Mouse (Mus musculus): ENCODE measurements around the gene Qrsl1. TPM values are rescaled to one million over a fixed set of nuclear protein-coding genes. Genes with fewer than 3 reads are reported as not detected.
A peak's percentile ranks its signal among the peaks of the same experiment; 100 is the strongest.
"Not testable (repeated sequence)": the region's sequence is repeated elsewhere in the genome, so short reads cannot be mapped to it uniquely, and the experiment has no call there.

Gene Qrsl1
- 16.8 and 17.8 TPM in 2 replicates for polyA plus RNA-seq (2015; fragmentation: Nextera tagmentation; extraction: Ambion mirVana)

DNA sequence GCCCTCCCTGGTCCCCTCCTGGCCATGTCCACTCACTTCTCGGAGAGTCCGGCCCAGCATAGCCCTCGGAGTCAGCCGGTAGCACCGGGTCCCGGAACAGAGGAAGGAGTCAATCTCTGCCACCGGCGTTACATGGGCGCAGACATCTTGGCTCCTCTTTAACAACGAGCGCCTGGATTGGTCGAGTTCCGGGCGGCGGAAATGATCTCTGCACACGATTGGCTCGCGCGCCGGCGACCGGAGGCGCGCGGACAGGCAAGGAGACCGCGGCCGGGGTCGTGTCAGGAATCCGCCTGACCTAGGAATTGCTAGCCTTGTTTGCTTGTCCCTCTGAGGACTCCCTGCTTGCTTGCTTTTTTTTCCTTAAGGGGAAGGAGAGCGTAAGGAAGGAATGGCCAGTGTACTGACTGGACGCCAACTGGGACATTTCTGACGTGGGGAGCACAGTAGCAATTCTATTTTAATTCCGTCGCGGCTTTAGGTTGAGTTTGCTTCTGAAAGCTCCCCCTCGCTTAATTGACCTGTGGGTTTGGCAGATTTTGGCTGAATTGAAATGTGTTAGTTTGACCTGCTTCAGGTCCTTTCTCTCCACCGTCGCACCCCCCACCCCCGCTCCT, at the start of gene Qrsl1, which contains the start of gene Rtn4ip1:
Qrsl1 (minus strand) TSS at position 168 of the 617 bp plus-strand sequence.
Rtn4ip1 (plus strand) TSS at position 230 of the 617 bp plus-strand sequence.
- H3K27me3 ChIP-seq (ENCODE audit: control insufficient read depth, insufficient read depth, low read depth, low read length): no peaks in the 10 kb centered on the region
- under 1% methylated on average over 39 of the region's 40 CpGs for WGBS
- peaks cover 2% of the 10 kb centered on the region; the same call in 1 of the 2 replicates for H3K4me1 ChIP-seq (replicated peaks; ENCODE audit: control insufficient read depth, insufficient read depth, low read length)

DNA sequence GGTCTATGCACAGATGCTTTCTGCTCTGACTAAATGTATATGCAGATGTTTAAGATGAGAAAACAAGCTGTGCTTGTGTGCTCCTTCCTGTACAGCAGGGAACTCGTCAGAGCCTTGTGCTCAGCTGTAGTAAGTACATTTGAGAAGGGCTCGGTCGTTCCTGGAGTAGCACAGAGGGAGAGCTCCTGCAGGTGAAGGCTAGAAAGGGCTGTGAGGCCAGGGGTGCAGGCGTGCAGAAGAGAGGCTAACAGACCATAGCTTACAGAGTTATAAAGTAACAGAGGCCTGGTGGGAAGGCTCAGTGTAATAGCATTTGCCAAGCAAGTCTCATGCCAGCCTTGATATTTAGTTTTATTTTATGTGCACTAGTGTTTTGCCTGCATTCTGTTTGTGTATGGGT, 43.9 kb upstream of the Qrsl1 start:
- Histone ChIP-seq H3K27ac (ENCODE audit: low read length) (no peak overlapping the region), H3K9me3 (ENCODE audit: control insufficient read depth, low read length) (no peaks in the 10 kb centered on the region), H3K4me1 (replicated peaks; ENCODE audit: control insufficient read depth, insufficient read depth, low read length) (no peaks in the 10 kb centered on the region), H3K36me3 (ENCODE audit: control insufficient read depth, insufficient read depth, low read length) (no peaks in the 10 kb centered on the region), H3K4me2 (ENCODE audit: low read depth, low read length) (no peak overlapping the region), H3K27me3 (ENCODE audit: control insufficient read depth, insufficient read depth, low read depth, low read length) (no peaks in the 10 kb centered on the region), H3K9ac (ENCODE audit: low read length) (no peak overlapping the region), H3K4me3 (ENCODE audit: low read length) (no peak overlapping the region)
- no peak for ATAC-seq (ENCODE audit: low read depth)
- 72% methylated on average over 4 of the region's 4 CpGs for WGBS

More for the DNA sequence above, at the start of gene Qrsl1, which contains the start of gene Rtn4ip1:
- Histone ChIP-seq H3K27ac (ENCODE audit: low read length) (peak within 1 kb of the TSS; percentile 4; the same call in 1 of the 2 replicates), H3K9me3 (ENCODE audit: control insufficient read depth, low read length) (no peaks in the 10 kb centered on the region), H3K4me3 (ENCODE audit: low read length) (peak within 1 kb of the TSS; percentile 61), H3K36me3 (ENCODE audit: control insufficient read depth, insufficient read depth, low read length) (no peaks in the 10 kb centered on the region), H3K4me2 (ENCODE audit: low read depth, low read length) (peak within 1 kb of the TSS; percentile 69), H3K9ac (ENCODE audit: low read length) (peak within 1 kb of the TSS; percentile 76)
- peak; percentile 99 for ATAC-seq (ENCODE audit: low read depth)

DNA sequence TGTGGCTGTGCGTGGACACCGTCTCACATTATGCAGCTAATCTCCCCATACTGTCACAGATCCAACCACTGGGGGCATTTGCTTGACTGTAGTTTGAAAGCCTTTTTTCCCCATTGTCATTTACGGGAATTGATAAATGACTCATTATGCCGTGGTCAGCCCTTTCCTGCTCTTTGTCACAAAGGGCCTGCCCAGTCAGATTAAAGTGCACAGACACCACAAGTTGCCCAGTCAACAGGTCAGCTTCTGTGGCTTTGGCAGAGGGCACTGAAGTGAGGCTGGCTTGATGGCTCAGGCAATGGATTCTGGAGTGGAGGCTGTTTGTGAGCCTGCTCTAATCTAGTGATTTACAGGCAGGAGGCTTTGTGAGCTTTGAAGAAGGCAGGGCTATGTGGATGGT, 42.2 kb upstream of the Qrsl1 start:
- no peak for ATAC-seq (ENCODE audit: low read depth)
- Histone ChIP-seq H3K9me3 (ENCODE audit: control insufficient read depth, low read length) (no peaks in the 10 kb centered on the region), H3K9ac (ENCODE audit: low read length) (no peak overlapping the region), H3K4me1 (replicated peaks; ENCODE audit: control insufficient read depth, insufficient read depth, low read length) (no peaks in the 10 kb centered on the region), H3K27me3 (ENCODE audit: control insufficient read depth, insufficient read depth, low read depth, low read length) (no peaks in the 10 kb centered on the region), H3K4me3 (ENCODE audit: low read length) (no peak overlapping the region), H3K4me2 (ENCODE audit: low read depth, low read length) (no peak overlapping the region), H3K36me3 (ENCODE audit: control insufficient read depth, insufficient read depth, low read length) (no peaks in the 10 kb centered on the region), H3K27ac (ENCODE audit: low read length) (no peak overlapping the region)
- WGBS: 53% methylated on average over 4 of the region's 4 CpGs

DNA sequence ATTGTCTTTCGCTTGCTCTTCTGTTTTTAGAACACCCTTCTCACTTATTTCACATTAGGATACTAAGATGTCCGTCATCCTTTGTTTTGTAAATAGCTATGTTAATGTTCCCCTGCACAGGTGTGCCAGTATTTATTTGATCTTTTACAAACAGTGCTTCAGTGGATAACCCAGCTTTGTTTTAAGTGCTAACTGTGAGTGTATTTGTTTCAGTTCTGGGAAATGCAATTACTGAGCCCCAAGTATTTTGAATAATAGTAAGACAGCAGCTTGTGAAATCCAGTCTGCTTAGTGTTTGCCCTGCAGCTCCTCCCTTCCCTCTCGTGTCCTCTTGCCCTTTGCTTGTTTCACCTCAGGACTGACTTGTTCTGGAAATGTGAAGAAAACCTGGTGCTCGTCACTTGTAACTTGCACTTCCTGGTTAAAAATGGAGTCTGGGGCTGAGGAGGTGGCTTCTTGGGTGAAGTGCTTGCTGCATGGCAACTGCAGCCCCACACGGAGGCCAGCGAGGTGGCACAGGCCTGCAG, 37.7 kb upstream of the Qrsl1 start:
- no peak for ATAC-seq (ENCODE audit: low read depth)
- 75% methylated on average over 6 of the region's 6 CpGs for WGBS
- no peak overlapping the region for H3K4me2 ChIP-seq (ENCODE audit: low read depth, low read length)

DNA sequence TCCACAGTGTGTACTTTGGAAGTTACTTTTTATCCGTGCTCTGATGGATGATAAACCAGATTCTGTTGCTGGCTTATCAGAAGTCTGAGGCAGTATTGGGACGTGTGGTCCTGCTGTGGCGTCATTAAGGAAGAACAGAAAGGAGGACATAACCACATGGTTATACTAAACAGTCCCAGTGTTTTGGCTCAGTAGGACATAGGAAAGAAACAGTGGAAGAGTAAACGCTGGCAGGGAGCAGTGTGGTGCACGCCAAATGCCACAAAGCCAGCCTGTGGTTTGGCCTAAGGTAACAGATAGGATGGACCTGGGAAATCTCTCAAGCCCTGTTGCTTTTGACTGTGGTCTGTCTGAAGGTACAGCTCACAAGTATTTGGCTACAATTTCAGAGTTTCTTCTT, 27.1 kb upstream of the Qrsl1 start:
- H3K9ac ChIP-seq (ENCODE audit: low read length): no peak overlapping the region
- no peaks in the 10 kb centered on the region; the same call in 1 of the 2 replicates for H3K36me3 ChIP-seq (ENCODE audit: control insufficient read depth, insufficient read depth, low read length)
- H3K4me3 ChIP-seq (ENCODE audit: low read length): no peak overlapping the region
- no peak overlapping the region for H3K4me2 ChIP-seq (ENCODE audit: low read depth, low read length)
- no peak overlapping the region for H3K27ac ChIP-seq (ENCODE audit: low read length)
- no peak for ATAC-seq (ENCODE audit: low read depth)
- 51% methylated on average over 5 of the region's 5 CpGs for WGBS
- H3K9me3 ChIP-seq (ENCODE audit: control insufficient read depth, low read length): no peaks in the 10 kb centered on the region
- no peaks in the 10 kb centered on the region for H3K27me3 ChIP-seq (ENCODE audit: control insufficient read depth, insufficient read depth, low read depth, low read length)
- no peaks in the 10 kb centered on the region for H3K4me1 ChIP-seq (replicated peaks; ENCODE audit: control insufficient read depth, insufficient read depth, low read length)

More for the DNA sequence above, 37.7 kb upstream of the Qrsl1 start:
- no peak overlapping the region for H3K27ac ChIP-seq (ENCODE audit: low read length)
- H3K9ac ChIP-seq (ENCODE audit: low read length): no peak overlapping the region
- H3K36me3 ChIP-seq (ENCODE audit: control insufficient read depth, insufficient read depth, low read length): no peaks in the 10 kb centered on the region
- no peaks in the 10 kb centered on the region for H3K27me3 ChIP-seq (ENCODE audit: control insufficient read depth, insufficient read depth, low read depth, low read length)
- H3K9me3 ChIP-seq (ENCODE audit: control insufficient read depth, low read length): no peaks in the 10 kb centered on the region
- H3K4me3 ChIP-seq (ENCODE audit: low read length): no peak overlapping the region
- no peaks in the 10 kb centered on the region for H3K4me1 ChIP-seq (replicated peaks; ENCODE audit: control insufficient read depth, insufficient read depth, low read length)

DNA sequence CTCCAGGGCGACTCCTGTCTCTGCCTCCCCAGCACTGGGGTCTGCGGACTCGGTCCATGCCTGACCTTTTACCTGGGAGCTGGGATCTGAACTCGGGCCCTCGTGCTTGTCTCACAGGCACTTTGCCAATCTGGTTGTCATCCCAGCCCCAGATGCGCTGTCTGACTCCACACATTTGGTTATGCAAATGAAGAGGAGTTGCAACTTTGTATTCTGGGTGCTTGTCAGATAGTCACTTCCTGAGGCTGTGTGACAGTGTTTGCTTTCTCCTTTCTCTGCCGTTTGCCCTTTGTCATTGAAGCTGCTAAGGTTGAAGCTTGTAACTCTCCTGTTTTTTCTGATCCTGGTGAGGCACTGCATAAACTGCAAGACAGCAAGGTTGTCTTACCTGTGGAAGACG, 26.2 kb upstream of the Qrsl1 start:
- Histone ChIP-seq H3K9ac (ENCODE audit: low read length) (no peak overlapping the region), H3K36me3 (ENCODE audit: control insufficient read depth, insufficient read depth, low read length) (no peaks in the 10 kb centered on the region; the same call in 1 of the 2 replicates), H3K4me3 (ENCODE audit: low read length) (no peak overlapping the region), H3K4me1 (replicated peaks; ENCODE audit: control insufficient read depth, insufficient read depth, low read length) (no peaks in the 10 kb centered on the region), H3K27ac (ENCODE audit: low read length) (no peak overlapping the region), H3K4me2 (ENCODE audit: low read depth, low read length) (no peak overlapping the region), H3K9me3 (ENCODE audit: control insufficient read depth, low read length) (no peaks in the 10 kb centered on the region), H3K27me3 (ENCODE audit: control insufficient read depth, insufficient read depth, low read depth, low read length) (no peaks in the 10 kb centered on the region)
- ATAC-seq (ENCODE audit: low read depth): no peak
- WGBS: 71% methylated on average over 8 of the region's 8 CpGs

DNA sequence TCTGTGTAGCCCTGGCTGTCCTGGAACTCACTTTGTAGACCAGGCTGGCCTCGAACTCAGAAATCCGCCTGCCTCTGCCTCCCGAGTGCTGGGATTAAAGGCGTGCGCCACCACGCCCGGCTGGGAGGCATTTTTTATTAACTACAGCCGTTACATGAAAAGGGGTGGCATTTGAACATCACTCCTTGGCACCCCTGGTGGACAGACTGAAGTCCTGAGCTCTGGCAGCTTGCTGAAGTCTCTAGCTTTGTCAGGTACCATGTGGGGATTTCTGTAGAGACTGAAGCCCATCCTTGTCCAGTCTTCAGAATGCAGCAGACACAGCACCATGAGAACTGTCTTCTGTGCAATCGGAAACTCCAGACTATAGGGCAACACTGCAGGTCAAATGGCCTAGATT, 24.2 kb upstream of the Qrsl1 start:
- not testable (repeated sequence) for ATAC-seq (ENCODE audit: low read depth); H3K4me2 ChIP-seq (ENCODE audit: low read depth, low read length); H3K9me3 ChIP-seq (ENCODE audit: control insufficient read depth, low read length); H3K27me3 ChIP-seq (ENCODE audit: control insufficient read depth, insufficient read depth, low read depth, low read length); H3K4me1 ChIP-seq (replicated peaks; ENCODE audit: control insufficient read depth, insufficient read depth, low read length); H3K4me3 ChIP-seq (ENCODE audit: low read length); H3K36me3 ChIP-seq (ENCODE audit: control insufficient read depth, insufficient read depth, low read length); H3K9ac ChIP-seq (ENCODE audit: low read length); H3K27ac ChIP-seq (ENCODE audit: low read length)
- WGBS: 82% methylated on average over 9 of the region's 9 CpGs

DNA sequence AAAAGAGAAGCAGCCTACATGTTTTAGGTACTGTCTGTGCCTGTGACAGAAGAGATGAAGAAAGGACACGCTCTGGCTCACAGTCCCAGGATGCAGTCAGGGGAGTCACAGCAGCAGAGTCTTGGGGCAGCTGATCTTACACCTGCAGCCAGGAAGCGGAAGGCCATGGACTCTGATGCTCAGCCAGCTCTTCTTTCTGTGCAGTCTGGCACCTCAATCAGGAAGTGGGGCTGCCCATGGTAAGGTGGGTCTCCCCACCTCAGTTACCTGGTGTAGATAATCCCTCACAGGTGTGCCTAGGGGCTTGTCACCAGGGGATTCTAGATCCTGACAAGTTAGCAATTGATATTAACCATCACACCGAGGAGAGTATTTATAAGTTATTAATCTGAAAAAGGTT, 21.6 kb upstream of the Qrsl1 start:
- H3K4me1 ChIP-seq (replicated peaks; ENCODE audit: control insufficient read depth, insufficient read depth, low read length): no peaks in the 10 kb centered on the region
- no peak overlapping the region for H3K4me2 ChIP-seq (ENCODE audit: low read depth, low read length)
- no peaks in the 10 kb centered on the region for H3K27me3 ChIP-seq (ENCODE audit: control insufficient read depth, insufficient read depth, low read depth, low read length)
- H3K36me3 ChIP-seq (ENCODE audit: control insufficient read depth, insufficient read depth, low read length): no peaks in the 10 kb centered on the region
- no peak overlapping the region for H3K4me3 ChIP-seq (ENCODE audit: low read length)
- H3K9ac ChIP-seq (ENCODE audit: low read length): no peak overlapping the region
- WGBS: 94% methylated on average over 3 of the region's 3 CpGs
- no peak for ATAC-seq (ENCODE audit: low read depth)
- no peak overlapping the region for H3K27ac ChIP-seq (ENCODE audit: low read length)
- H3K9me3 ChIP-seq (ENCODE audit: control insufficient read depth, low read length): no peaks in the 10 kb centered on the region

DNA sequence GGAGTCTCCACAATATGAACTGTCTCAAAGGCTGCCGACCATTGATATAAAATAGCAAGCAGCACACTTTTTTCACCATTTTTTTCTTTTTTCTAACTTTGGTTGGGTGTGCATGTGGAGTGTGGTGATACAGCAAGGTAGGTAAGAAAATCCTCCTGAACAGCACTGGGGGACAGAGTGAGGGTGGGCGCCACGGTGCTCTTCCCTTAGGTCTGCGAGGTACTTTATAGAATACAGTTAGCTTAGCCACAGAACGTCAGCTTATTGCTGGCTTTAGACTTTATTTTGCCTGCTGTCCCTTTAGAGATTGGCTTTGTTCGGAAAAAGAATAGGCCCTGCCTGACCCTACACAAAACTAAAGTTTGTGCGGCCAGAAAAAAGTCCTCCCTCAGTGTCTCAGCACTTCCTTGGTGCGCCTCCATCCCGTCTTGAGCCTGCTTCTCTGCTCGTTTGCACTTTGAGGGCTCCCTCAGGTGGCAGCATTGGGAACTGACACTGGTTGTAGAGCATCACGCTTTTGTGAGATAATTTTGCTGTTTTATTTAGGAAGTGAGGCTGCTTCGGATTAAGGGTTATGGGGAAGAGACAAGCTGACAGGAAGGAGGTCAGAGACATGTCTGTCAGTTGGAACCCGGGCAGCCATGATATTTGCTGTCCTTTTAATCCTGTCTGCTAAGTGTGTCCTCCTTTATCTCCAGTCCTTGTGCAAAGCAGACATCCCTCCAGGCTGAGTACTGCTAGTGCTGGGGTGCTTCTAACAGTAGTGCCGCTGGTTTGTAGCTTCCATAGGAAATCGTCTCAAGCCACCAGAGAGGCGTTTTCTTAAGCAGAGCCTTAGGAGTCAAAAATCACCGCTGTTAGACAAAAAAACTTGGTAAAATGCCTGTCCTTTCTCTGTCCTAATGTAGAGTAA, 17.4 kb upstream of the Qrsl1 start:
- Histone ChIP-seq H3K9ac (ENCODE audit: low read length) (no peak overlapping the region), H3K4me3 (ENCODE audit: low read length) (no peak overlapping the region), H3K9me3 (ENCODE audit: control insufficient read depth, low read length) (no peaks in the 10 kb centered on the region), H3K4me1 (replicated peaks; ENCODE audit: control insufficient read depth, insufficient read depth, low read length) (peaks cover 3% of the 10 kb centered on the region), H3K4me2 (ENCODE audit: low read depth, low read length) (no peak overlapping the region), H3K27me3 (ENCODE audit: control insufficient read depth, insufficient read depth, low read depth, low read length) (no peaks in the 10 kb centered on the region), H3K36me3 (ENCODE audit: control insufficient read depth, insufficient read depth, low read length) (no peaks in the 10 kb centered on the region), H3K27ac (ENCODE audit: low read length) (no peak overlapping the region)
- WGBS: 41% methylated on average over 17 of the region's 17 CpGs
- no peak for ATAC-seq (ENCODE audit: low read depth)

Measured in lung, embryonic 16.5 days (tissue).